Mouse (Mus musculus): ENCODE data around the gene Bsn. TPM values are rescaled to one million over a fixed set of nuclear protein-coding genes. Genes with fewer than 3 reads are reported as not detected.

Gene Bsn
- polyA plus RNA-seq (2014; fragmentation: Illumina TruSeq; extraction: RNeasy Lipid Tissue Mini Kit (QIAGEN cat#74804)): 0.09 TPM

GRCm38 (mm10) chr9:108189787-108190679 is at the start of gene Bsn:
TSS of gene Bsn (minus strand) at chr9:108190384.

GRCm38 (mm10) chr9:108094184-108094941 is 95.8 kb downstream of the Bsn start, which contains the start of gene Apeh:
TSS of gene Apeh (minus strand) at chr9:108094606.

GRCm38 (mm10) chr9:108082988-108083431 is 107.2 kb downstream of the Bsn start, which contains the start of gene Rnf123:
TSS of gene Rnf123 (minus strand) at chr9:108083346.

GRCm38 (mm10) chr9:108080168-108080567 is 110.0 kb downstream of the Bsn start, which contains the start of gene Mst1:
TSS of gene Mst1 (plus strand) at chr9:108080436.

GRCm38 (mm10) chr9:108052885-108053664 is 137.1 kb downstream of the Bsn start, which contains the start of gene Amigo3:
TSS of gene Amigo3 (plus strand) at chr9:108053159.

GRCm38 (mm10) chr9:108049016-108049455 is 141.1 kb downstream of the Bsn start, which contains the start of gene Gmppb:
TSS of gene Gmppb (plus strand) at chr9:108049242.

Other genes starting within 250 kb of the Bsn start
- 0.97 TPM for gene Traip, start 240.2 kb downstream of the Bsn start, polyA plus RNA-seq (2014; fragmentation: Illumina TruSeq; extraction: RNeasy Lipid Tissue Mini Kit (QIAGEN cat#74804))
- gene Uba7, start 214.9 kb downstream of the Bsn start, polyA plus RNA-seq (2014; fragmentation: Illumina TruSeq; extraction: RNeasy Lipid Tissue Mini Kit (QIAGEN cat#74804)): 1.1 TPM
- 0.91 TPM for gene Gm20661, start 207.3 kb downstream of the Bsn start, polyA plus RNA-seq (2014; fragmentation: Illumina TruSeq; extraction: RNeasy Lipid Tissue Mini Kit (QIAGEN cat#74804))
- not detected for gene Inka1, start 204.5 kb downstream of the Bsn start, polyA plus RNA-seq (2014; fragmentation: Illumina TruSeq; extraction: RNeasy Lipid Tissue Mini Kit (QIAGEN cat#74804))
- gene Cdhr4, start 197.9 kb downstream of the Bsn start, polyA plus RNA-seq (2014; fragmentation: Illumina TruSeq; extraction: RNeasy Lipid Tissue Mini Kit (QIAGEN cat#74804)): 2.7 TPM
- not detected for gene Gm20662, start 194.0 kb downstream of the Bsn start, polyA plus RNA-seq (2014; fragmentation: Illumina TruSeq; extraction: RNeasy Lipid Tissue Mini Kit (QIAGEN cat#74804))
- 40.0 TPM for gene Ip6k1, start 187.9 kb downstream of the Bsn start, polyA plus RNA-seq (2014; fragmentation: Illumina TruSeq; extraction: RNeasy Lipid Tissue Mini Kit (QIAGEN cat#74804))
- gene Gmppb, start 141.1 kb downstream of the Bsn start, polyA plus RNA-seq (2014; fragmentation: Illumina TruSeq; extraction: RNeasy Lipid Tissue Mini Kit (QIAGEN cat#74804)): not detected
- gene Amigo3, start 137.2 kb downstream of the Bsn start, polyA plus RNA-seq (2014; fragmentation: Illumina TruSeq; extraction: RNeasy Lipid Tissue Mini Kit (QIAGEN cat#74804)): not detected
- gene Mst1, start 109.9 kb downstream of the Bsn start, polyA plus RNA-seq (2014; fragmentation: Illumina TruSeq; extraction: RNeasy Lipid Tissue Mini Kit (QIAGEN cat#74804)): not detected
- 0.43 TPM for gene Rnf123, start 107.0 kb downstream of the Bsn start, polyA plus RNA-seq (2014; fragmentation: Illumina TruSeq; extraction: RNeasy Lipid Tissue Mini Kit (QIAGEN cat#74804))
- gene Apeh, start 95.8 kb downstream of the Bsn start, polyA plus RNA-seq (2014; fragmentation: Illumina TruSeq; extraction: RNeasy Lipid Tissue Mini Kit (QIAGEN cat#74804)): 10.7 TPM
- gene Dag1, start 73.6 kb upstream of the Bsn start, polyA plus RNA-seq (2014; fragmentation: Illumina TruSeq; extraction: RNeasy Lipid Tissue Mini Kit (QIAGEN cat#74804)): 136 TPM
- gene Nicn1, start 100.0 kb upstream of the Bsn start, polyA plus RNA-seq (2014; fragmentation: Illumina TruSeq; extraction: RNeasy Lipid Tissue Mini Kit (QIAGEN cat#74804)): 21.4 TPM
- 0.88 TPM for gene Amt, start 106.5 kb upstream of the Bsn start, polyA plus RNA-seq (2014; fragmentation: Illumina TruSeq; extraction: RNeasy Lipid Tissue Mini Kit (QIAGEN cat#74804))
- 612 TPM for gene Rhoa, start 115.7 kb upstream of the Bsn start, polyA plus RNA-seq (2014; fragmentation: Illumina TruSeq; extraction: RNeasy Lipid Tissue Mini Kit (QIAGEN cat#74804))
- 5.5 TPM for gene Tcta, start 115.8 kb upstream of the Bsn start, polyA plus RNA-seq (2014; fragmentation: Illumina TruSeq; extraction: RNeasy Lipid Tissue Mini Kit (QIAGEN cat#74804))
- 8.7 TPM for gene Gpx1, start 148.5 kb upstream of the Bsn start, polyA plus RNA-seq (2014; fragmentation: Illumina TruSeq; extraction: RNeasy Lipid Tissue Mini Kit (QIAGEN cat#74804))
- 50.8 TPM for gene Usp4, start 157.5 kb upstream of the Bsn start, polyA plus RNA-seq (2014; fragmentation: Illumina TruSeq; extraction: RNeasy Lipid Tissue Mini Kit (QIAGEN cat#74804))
- 0.91 TPM for gene 1700102P08Rik, start 202.4 kb upstream of the Bsn start, polyA plus RNA-seq (2014; fragmentation: Illumina TruSeq; extraction: RNeasy Lipid Tissue Mini Kit (QIAGEN cat#74804))
- 0.20 TPM for gene Ccdc36, start 238.1 kb upstream of the Bsn start, polyA plus RNA-seq (2014; fragmentation: Illumina TruSeq; extraction: RNeasy Lipid Tissue Mini Kit (QIAGEN cat#74804))
- gene BC048562, start 246.1 kb upstream of the Bsn start, polyA plus RNA-seq (2014; fragmentation: Illumina TruSeq; extraction: RNeasy Lipid Tissue Mini Kit (QIAGEN cat#74804)): not detected

Data from ovary, adult 10 weeks (tissue).